Mouse (Mus musculus): ENCODE measurements around the gene Tmem178b.
A peak's percentile ranks its signal among the peaks of the same experiment; 100 is the strongest.

Tmem178b gene

GRCm38 (mm10) chr6:40161381-40161780 is 288.3 kb downstream of the Tmem178b start:
- no peak for DNase-seq (ENCODE audit: inconsistent ontology term)

DNA sequence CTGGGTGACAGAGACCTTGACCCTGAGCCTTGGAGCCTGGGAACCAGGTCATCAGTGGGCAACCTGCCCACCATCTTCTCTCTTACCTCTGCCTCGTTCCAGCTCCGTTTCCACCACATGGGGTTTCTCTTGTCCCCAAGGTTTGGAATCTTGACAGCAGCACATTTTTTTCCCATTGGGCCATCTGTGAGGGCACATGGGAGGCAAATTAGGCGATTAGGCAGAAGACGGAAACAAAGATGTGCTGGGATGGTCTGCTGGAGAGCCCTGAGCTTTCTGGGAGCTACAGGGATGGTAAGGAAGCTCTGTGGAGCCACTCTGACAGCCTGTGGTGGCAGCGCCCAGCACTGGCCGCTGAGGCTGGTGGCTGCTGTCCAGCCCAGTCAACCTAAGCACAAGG is 300.5 kb downstream of the Tmem178b start:
- DNase-seq (ENCODE audit: inconsistent ontology term) = peak; percentile 37

GRCm38 (mm10) chr6:40177870-40178269 is 304.8 kb downstream of the Tmem178b start:
- DNase-seq (ENCODE audit: inconsistent ontology term) = peak; percentile 14

DNA sequence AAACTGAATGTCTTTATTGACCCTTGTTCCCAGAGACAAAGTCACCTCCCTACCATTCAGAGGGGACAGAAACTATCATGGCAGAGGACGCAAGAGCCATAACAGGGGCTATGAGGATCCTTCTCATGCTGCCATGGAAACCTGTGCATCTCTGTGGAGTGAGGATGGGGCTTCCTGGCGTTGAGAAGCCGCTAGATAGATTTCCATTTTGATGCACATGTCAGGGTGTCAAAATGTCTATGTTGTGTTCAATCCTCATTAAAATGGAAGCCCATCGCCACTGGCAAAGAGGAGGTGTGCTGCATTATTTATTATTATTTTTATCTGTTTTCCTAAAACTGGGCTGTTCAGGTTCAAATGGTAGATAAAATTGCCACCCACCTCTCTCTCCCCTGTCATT is 307.5 kb downstream of the Tmem178b start:
- DNase-seq (ENCODE audit: inconsistent ontology term) = no peak

DNA sequence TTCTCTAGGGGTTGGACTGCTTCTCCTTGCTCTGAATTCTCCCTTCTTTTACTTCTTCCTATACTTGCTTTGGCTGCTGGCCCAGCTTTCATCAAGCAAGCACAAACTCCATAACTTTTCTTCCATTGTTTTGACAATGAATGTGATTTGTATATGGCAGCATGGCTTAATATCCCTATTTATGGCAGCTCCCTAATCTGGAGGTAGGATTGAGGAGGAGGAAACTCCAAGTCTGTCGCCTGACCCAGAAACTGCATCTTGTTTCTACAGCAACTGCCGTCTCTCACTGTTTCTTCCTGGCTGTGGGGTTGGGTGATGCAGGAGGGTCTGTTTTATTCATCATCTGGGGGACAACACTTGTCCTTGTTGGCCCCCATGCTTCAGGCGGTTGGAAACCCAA is 327.6 kb downstream of the Tmem178b start:
- no peak for DNase-seq (ENCODE audit: inconsistent ontology term)

DNA sequence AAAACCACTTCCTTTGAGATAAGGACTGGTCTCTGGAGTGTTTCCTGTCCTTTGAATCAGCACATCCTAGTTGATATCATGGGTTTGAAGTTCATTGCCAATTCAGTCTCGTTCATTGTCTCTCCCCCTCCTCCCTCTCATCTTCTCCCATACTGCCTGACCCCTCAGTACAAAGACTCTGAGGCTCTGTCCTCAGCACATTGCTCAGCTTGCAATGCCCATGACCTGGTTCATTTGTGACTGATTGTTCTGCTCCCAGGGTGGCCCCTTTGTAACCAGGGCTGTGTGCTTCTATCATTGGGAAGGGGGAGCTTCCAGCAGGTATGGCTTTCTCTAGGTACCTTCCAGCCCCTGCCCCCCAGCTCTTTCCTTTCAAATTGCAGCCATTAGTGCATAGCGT is 329.5 kb downstream of the Tmem178b start:
- no peak for DNase-seq (ENCODE audit: inconsistent ontology term)

DNA sequence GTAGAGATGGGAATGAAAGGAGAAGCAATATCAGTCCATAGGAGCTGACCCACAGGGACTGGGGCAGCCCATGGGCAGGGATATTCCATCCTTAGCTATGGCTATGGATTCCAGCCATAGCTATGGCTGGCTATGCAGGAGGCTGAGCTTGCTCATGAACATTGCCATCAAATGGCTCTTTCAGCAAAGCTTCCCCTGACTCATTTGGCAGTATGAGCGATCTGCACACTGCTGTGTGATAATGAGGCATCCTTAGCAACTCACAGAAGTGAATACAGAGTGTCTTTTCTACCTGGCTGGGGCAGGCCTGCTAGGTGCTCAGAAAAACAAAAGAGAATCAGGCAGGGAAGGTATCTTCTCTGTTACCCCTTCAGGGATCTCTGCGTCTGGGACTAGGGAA is 332.3 kb downstream of the Tmem178b start:
- DNase-seq (ENCODE audit: inconsistent ontology term) = no peak

DNA sequence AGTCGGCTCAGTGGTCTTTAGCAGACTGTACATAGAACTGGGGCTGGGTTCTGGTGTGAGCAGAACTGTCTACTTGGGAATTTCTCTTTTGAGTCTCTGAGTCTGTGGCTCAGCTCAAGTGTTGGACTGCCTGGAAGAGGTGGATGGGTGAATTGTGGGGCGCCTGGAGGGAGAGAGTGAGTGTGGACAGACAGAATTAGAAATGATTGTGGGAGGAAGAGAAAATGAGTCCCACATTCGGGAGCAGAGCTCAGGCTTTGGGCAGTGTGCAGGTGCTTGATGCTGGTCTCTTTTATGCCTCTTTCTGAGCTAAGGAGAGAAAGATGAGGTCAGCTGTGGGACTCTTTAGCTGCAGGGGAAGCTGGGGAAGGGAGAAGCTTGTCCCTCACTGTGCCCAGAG is 334.9 kb downstream of the Tmem178b start:
- DNase-seq (ENCODE audit: inconsistent ontology term) = no peak

DNA sequence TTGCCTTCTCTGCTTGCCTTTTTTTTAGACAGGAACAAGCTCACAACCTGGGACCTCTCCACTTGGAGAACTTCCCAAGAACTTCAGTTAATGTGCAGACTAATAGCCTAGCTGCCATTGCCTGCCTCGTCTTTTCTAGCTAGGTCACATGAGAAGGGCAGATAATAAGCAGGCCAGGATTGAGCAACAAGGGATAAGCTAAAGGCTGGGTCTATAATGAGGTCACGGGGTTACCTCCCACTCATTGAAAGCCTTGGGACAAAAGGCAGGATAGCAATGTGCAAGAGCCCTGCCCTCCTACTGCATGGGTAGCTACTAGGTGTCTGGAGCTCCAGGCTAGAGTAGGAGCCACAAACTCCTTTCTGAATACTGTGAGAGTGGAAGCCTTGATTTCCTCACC is 336.1 kb downstream of the Tmem178b start:
- DNase-seq (ENCODE audit: inconsistent ontology term) = no peak

- no peak for DNase-seq (ENCODE audit: inconsistent ontology term)
These were observed 344.1 kb downstream of the Tmem178b start for GRCm38 (mm10) chr6:40217154-40217553.

DNA sequence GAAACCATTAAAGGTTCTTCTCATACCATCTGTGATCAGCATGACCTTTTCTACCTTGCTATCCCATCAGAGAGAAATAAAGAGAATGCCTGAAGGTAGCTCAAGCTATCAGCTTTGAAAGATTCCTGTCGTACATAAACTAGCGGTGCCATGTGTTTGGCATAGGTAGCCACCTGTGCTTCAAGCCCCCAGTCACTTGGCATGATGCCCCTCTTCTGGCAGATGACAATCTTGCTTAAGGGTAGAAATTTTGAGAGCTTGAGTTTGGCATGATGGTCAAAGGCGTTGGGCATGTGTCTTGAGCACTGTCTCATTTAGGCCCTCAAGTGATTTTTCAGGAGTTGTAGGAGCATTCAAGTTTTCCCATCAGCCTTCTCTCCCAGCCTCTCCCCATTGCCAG is 344.6 kb downstream of the Tmem178b start:
- no peak for DNase-seq (ENCODE audit: inconsistent ontology term)

DNA sequence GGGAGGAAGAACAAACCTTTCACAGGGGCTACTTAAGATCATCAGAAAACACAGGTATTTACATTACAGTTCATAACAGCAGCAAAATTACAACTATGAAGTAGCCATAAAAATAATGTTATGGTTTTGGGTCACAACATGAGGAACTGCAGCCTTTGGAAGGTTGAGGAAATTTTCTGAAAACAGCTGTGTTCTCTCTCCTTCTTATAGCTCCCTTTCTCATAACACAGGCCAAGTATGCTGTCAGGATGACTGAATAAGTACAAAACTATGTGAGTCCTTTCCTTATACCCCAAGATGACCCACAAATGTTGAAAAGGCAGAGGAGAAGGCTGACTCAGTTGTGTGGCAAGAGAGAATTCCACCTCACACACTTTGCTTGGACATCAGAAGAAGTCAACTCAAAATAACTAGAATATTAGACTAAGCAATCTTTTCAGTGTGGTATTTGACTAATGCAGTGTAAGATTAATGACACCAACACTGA is 347.6 kb downstream of the Tmem178b start:
- peak; percentile 39 for DNase-seq (ENCODE audit: inconsistent ontology term)

DNA sequence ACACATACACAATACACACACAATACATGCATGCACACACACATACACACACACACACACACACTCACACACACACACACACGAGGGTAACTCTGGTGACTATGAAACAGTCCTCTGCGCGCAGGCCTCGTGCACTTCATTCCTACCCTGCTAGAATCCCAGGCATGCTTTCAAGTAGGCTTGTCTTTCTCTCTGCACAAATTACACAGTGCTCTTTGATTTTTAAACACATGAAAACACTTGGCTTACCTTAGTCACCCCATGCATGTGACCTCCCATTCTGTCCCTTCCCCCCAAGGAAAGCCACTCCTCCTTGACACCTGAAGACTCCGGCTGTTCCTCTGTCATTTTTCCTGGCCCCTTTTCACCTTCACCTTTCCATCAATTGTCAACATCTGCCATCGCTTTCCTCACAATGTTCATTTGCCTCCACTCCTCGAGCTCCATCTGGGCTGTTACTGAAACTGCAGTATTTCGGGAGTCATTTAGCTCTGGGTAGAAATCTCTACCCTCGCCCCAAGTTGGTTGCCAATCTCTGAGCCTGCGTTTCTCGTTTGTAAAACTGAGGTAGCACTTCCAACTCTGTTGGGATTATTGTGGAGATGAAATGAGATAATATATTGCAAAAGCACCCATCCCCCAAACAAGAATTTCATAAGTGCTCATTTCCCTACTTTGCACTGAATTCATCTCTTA is 352.7 kb downstream of the Tmem178b start:
- no peak for DNase-seq (ENCODE audit: inconsistent ontology term)

DNA sequence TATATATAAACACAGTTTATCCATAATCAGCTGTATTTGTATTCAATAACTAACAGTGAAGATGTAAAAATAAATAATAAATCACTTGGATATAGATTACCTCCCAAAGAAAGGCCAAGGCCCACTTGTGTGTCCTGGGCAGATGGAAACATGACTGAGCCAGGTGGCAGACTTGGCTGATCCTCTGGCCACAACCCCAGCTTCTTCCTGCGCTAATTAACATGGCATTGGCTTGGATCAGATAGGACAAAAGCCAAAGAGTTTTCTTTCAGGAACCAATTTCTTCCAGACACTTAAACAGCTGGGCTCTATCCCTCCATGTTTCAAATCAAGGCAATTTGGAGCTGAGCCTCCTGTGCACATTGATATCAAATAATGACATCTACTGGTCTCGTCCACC is 355.9 kb downstream of the Tmem178b start:
- DNase-seq (ENCODE audit: inconsistent ontology term) = no peak

GRCm38 (mm10) chr6:40229985-40230384 is 356.9 kb downstream of the Tmem178b start:
- no peak for DNase-seq (ENCODE audit: inconsistent ontology term)

- no peak for DNase-seq (ENCODE audit: inconsistent ontology term)
These were observed 361.0 kb downstream of the Tmem178b start for GRCm38 (mm10) chr6:40234066-40234465.

DNA sequence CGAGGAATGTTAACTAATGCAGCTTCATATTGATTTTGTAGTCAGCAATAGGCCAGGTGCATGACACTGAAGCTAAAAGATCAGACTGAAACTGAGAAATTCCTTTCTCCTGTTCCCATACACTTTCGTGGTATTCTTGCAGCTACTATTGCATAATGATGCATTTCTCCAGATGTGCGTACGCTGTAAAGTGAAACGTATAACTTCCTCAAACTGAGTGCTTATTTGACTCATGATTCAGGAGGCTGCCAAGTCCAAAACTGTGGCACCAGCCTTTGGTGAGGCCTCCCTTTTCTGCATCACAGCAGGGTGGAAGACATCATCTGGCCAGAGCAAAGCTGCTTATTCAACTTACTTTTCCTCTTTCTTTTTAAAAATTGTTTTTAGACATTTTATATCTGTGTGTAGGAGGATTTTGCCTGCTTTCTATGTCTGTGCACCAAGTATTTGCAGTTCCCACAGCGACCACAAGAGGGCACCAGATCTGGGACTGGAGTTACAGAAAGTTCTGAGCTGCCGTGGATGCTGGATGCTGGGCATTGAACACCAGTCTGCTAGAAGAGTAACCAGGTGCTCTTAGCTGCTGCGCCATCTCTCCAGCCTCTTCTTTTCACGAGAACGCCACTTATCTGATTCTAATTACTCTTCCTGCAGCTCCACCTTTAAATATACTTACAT is 362.9 kb downstream of the Tmem178b start:
- peak; percentile 36 for DNase-seq (ENCODE audit: inconsistent ontology term)

DNA sequence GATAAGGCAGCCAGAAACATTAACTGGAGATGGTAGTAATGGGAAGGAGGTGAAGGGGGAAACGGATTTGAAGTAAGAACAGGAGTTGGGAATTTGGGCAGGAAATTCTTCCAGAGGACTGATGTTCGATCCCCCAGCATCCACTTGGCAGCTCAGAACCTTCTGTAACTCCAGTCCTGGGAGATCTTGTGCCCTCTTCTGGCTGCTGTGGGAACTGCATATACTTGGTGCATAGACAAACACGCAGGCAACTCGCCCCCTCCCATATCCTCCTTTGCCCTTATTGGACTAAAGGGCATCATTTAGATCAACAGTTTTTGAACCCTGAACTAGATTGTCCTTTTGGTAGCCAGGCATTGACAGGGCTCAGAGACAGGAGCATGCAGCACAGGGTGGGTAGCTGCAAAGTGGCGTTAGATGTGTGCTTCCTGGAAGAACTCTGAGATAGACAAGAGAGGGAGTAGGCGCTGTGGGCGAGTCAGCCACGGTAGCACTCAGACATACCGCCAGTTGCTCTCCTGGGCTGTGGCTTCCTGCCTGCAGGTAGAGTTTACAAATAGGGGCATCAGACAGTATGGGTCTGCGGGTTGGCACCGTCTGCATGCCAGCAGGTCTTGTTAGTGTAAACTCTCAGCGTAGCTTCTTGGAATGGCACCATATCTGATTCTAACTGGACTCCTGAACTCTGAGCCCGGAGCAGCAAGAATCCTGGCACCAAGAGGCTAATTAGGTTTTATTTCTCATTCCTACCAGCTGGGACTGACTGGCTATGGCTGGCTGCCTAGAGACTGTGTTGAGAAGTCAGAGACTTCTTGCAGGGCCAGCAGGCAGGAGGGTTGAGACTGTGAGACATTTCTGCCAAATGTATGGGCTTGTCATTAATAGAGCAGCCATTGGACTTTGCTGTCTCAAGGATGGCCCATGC is 364.0 kb downstream of the Tmem178b start:
- DNase-seq (ENCODE audit: inconsistent ontology term) = no peak

DNA sequence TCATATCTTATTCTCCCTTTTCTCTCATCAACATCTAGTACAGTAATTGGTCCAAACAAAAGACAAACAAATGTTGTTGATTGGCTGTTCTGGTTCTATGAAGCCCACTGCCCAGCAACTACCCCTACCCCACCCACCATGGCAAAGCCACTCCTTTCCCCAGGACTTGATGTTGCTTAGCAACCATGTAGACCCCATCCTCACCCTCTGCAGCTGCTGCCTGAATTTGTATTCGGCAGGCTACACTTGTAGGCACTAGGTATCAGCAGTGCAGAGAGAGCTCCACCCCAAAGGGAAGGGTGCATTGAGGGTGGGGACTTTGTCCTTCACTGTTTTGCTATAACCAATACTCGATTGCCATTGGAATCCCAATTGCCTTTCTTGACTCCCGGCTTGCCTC is 365.8 kb downstream of the Tmem178b start:
- DNase-seq (ENCODE audit: inconsistent ontology term) = no peak

DNA sequence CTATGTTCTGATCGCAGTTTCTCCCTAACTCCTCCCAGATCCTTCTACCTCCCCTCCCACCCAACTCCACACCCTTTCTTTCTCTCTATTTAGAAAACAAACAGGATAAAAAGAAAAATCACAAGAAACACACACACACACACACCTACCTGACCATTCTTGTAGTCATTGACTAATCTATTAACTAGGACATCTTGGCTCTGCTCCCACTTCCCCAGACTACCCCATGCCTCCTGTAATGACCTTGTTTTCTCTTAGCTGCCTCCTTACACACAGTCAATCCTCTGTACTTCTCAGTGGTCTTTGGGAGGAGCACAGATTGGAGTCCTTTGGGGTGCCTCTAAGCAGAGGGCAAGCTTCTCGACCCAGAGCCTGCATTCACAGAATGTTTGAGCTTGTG is 367.6 kb downstream of the Tmem178b start:
- no peak for DNase-seq (ENCODE audit: inconsistent ontology term)

DNA sequence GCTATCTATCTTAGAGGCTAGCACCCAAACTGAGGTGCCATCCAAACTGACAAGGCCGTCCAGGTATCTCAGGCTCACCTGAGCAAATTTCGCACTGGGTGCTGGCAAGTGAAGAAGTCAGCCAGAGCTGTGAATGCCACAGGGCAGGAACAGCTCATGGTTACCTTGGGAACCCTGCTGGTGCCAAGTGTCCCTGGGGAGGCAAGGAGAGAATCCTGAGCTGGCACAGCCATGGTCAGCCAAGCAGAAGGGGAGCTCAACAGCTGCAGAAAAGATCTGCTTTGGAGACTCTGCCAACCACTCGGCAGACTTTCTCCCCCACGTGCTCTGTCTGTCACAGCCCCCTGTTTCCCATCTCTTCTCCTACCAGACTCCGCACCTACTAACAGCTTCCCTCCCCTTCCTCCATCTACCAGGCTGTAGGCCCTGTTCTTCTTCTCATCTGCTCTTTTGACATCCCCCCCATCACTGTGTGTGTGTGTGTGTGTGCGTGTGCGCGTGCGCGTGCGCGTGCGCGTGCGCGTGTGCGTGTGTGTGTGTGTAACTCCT is 374.4 kb downstream of the Tmem178b start:
- no peak for DNase-seq (ENCODE audit: inconsistent ontology term)

DNA sequence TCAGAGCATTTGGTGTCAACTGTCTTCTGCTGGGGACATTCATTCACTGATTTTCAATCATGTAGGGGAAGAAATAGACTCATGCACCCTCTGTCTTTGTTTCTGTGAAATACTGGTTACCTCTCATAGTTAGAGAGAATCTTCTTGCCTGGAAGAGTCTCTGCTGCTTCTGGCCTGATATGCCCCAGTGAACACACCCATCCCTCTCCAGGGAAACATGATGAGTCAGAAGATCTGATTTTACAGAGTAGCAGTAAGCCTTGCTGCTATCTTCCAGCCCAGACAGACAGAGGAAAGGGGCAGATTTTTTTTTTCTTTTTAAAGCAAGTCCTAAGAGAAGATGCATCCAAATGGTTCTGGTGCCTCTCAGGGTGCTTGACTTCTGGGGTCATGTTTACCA is 376.9 kb downstream of the Tmem178b start:
- peak; percentile 1 for DNase-seq (ENCODE audit: inconsistent ontology term)

All from Muller cell, postnatal 12 days (primary cell).